Mouse (Mus musculus) layer of hippocampus, adult 9-10 months (tissue): ENCODE data around the gene Pex26.

Source experiments
- DNase-seq: peaks from one replicate; pipeline ENCODE4 v3.0.0; 2022; ENCODE audit warnings: low spot score

The Pex26 gene

DNA sequence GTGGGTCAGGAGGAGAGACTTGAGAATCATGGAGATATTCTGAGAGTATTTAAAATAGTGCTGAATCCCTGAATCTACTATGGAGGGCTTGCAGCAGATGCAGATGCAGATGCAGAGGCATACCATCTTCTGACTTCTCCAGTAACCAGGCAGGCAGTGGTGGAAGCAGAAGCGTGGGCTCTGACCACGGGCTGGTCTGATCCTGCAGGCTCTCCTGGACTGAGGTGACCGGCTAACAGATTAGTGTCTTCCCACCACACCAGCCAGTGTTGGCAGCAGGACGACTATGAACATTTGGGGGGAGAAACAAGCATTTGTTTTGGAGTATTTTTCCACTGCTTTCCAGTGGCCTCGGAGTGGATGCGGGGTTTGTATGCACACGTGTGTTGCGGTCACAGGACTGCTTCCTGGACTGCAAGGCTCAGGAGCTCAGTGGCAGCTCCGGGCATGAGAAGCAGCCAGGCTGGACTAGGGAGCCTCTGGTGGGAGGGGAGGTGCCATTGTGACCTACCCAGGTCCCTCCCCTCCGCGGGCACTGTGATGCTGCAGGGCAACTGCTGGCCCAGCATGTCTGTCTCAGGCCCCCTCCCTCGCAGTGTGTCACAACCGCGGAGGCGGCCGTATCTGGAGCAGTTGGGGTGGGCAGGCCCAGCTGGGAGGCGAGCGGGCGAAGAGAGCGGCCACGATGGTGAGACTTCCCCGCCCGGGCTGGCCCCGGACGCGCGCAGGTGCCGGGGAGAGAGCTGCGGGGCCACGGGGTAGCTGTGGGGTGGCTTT lies 26.9 kb downstream of the Pex26 start, which contains the start of gene Tuba8:
TSS of gene Tuba8 (plus strand) at position 548 of the 777 bp plus-strand sequence.
- DNase-seq: no peak

DNA sequence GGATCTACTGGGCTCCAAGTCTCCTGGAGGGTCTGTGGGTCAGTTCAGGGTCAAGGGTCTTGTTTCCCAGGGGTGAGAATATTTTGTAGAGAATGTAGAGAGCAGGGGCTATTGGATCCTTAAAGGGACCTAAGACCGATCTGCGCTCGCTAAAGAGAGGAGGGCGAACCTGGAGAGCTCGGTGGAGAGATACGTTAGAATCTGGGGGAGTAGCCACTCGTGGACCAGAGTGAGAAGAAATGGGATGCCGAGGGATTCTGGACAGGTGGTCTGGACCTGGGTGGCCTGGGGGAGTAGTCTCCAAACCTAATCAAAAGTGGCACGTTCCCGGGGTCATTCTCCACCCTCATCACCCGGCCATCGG lies 27.4 kb downstream of the Pex26 start:
- no peak for DNase-seq

DNA sequence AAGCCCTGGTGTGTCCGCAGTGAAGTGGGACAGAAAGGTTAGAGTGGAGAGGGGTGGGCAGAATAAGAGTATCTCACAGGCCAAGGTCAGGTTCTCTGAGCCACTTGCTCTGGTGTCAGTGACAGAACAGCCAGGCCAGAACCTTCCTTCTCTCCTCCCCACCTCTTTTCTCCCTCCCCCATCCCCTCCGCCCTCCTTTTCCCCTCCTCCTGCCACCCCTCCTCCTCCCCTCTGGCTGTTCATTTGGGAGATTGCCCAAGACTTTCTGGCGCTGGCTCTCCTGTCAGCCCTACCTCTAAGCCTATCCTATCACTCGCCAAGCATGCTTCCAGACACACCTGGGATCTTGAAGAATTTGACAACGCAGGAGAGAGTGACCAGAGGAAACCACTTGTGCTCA lies 28.3 kb downstream of the Pex26 start:
- no peak for DNase-seq

DNA sequence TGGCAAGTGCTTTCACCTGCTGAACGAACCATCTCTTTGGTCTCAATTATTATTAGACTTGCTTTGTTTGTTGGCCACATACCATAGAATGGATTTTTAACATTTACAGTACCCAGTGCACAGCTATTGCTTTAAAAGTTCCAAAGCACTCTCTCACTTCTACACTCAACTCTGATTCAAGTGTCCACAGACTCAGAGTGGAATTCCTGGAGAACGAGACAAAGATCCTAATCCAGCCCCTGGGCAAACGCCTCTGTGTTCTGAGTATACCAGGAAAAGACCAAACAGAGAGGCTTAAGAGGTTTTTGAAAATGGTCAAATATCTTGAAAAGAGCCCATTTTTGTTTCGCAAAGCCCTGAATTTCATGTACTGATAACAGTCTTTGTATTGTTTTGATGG lies 29.5 kb downstream of the Pex26 start:
- DNase-seq: no peak

DNA sequence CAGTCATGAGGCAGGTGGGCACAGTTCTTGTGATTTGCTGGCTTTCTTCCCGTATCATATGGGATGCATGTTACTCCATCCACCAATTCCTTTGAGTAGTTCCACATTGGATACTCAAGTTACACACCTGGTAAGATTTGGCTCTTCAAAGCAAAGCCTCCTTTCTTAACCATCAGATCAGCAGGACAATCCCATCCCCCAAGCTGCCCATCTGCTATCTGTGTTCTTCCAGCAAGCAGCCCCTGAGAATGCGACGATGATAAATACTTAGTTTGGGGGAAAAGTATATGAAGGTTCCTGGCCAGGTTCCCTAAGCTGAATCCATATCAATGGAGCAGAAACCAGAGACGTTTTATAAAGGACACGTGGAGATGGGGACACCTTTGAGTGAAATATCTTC lies 30.8 kb downstream of the Pex26 start:
- no peak for DNase-seq

DNA sequence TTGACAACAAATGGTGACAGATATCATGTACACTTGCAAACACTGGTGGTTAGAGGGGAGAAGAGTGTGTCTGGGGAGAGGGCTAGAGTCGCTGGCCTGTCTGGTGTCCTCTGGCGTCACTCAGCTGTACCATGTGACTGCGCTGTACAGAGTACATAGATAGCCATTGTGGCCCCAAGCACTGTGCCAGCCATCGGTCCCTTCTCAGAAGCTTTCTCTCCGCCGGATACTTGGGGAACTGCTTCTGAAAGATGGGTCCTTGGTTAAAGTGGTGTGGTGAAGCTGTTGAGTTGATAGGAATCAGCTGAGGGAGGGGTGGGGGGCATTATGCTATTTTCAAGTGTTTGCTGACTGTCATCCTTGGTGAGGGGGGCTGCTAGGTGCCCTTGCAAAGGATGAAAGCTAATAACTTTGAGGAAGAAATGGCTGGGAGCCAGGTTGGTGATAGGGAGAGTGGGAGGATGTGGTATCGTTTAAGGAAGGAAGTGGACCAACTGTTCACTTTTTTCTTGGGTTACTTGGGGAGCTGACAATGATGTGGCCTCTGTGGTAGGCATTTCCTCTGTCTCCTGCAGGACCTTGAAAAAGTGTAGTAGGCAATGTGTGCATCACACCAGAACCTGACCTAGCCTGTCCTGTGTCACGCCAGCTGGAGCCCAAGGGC lies 31.3 kb downstream of the Pex26 start:
- DNase-seq: no peak

DNA sequence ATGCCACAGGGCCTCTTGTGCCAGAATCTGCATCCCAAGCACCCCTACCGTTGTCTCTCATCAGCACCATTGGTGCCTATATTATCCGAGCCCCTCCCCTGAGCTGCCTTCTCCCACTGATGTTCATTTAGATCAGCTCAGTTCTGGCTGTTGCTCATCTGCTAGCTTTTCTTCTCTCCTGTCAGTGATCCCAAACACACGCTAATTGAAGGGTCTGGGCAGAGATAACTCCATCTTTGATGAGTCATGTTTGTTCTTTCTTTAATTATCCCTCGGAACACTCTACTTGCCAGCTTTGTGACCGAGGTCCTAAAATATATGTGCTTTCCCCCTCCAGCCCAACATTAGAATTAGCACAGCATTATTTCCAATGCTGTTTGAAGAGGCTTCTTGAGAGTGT lies 31.9 kb downstream of the Pex26 start:
- no peak for DNase-seq

DNA sequence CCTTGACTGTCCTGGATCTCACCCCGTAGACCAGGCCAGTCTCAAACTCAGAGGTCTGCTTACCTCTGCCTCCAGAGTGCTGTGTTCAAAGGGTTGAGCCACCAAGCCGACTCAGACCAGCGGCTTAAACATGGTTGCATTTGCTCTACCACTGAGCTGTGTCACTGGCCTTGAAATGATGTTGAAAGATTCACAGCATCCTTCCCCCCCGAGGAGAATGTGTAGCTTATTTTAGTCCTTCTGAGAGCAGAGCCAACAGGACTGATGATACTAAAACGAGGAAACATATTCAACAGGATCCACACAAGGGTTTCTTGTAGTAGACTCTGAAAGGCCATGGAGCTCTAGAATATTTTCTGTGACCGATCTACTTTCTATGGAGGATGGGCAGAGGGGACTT lies 32.4 kb downstream of the Pex26 start:
- no peak for DNase-seq

DNA sequence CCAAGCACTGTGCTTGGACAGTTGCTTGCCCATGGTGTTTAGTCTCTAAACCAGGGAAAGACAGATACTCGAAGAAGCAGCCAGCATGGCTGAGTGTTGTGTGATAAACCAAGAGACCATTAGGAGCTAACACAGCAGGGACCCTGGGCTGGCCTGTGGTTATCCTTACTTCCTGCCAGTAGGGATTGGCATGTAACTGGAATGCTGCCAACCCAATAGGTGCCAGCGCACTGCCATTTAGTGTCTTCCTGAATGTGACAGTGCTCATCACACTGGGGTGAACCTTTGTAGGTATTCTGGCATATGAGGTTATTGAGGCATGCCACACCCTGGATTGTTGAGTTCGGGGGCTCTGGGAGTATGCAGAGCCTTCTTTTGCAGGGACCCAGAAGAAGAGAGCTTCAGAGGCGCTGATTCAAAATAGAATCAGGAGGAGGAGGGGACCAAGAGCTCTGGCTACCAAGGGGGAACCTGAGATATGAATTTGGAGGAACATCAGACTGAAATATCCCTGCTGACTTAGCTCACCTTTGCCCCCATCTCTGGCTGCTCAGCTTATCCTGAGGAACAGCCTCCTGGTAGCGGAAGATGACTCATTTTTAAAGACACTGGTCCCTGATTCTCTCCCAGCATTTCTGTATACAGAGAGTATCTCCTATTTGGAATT lies 33.3 kb downstream of the Pex26 start:
- no peak for DNase-seq

DNA sequence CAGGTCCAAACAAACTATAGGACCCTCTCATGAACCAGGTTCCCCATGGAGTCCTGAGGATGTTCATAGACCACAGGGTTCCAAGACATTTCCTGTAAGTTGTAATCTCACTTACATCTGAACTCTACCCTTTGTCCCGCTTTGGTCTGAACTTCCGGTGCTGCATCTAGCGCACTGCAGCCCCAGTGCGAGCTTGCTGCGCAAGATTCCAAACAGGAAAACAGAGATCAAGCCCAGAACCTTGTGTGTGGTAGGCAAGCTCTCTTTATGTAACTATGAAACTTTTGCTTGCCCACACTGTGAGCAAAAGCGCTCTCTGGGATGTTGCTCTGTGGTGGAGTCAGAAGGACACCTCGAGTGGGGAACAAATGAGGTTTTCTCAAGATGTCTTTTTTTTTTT lies 34.5 kb downstream of the Pex26 start:
- DNase-seq: no peak

DNA sequence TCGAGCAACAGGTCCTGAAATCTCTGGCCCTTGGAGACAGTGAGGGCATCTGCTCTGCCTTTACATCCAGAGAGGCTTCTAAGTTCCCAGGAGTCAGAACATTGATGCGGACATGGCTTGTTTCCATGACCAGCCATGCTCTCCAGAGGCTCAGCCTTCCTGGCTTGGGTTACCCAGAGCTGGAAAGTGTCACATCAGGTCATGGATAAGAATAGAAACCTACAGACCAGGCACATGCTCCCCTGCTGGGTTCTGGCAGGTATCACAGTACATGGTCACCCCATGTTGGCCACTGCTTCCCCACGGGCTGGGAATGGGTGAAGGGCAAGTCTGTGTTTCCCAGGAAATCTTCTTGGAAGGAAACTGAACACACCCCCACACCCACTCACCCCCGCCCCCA lies 35.9 kb downstream of the Pex26 start:
- DNase-seq: no peak

DNA sequence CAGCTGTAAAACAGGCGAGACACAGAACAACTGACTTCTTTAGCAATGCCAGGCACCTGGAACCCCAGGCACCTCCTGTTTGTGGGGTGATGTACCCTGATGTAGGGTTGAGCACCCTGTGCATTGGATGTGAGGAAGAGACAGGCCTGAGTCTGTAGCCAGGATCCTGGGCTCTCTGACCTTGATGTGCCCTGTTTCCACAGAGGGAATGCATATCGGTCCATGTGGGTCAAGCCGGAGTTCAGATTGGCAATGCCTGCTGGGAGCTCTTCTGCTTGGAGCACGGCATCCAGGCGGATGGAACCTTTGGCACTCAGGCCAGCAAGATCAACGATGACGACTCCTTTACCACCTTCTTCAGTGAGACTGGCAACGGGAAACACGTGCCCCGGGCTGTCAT lies 36.7 kb downstream of the Pex26 start:
- no peak for DNase-seq

DNA sequence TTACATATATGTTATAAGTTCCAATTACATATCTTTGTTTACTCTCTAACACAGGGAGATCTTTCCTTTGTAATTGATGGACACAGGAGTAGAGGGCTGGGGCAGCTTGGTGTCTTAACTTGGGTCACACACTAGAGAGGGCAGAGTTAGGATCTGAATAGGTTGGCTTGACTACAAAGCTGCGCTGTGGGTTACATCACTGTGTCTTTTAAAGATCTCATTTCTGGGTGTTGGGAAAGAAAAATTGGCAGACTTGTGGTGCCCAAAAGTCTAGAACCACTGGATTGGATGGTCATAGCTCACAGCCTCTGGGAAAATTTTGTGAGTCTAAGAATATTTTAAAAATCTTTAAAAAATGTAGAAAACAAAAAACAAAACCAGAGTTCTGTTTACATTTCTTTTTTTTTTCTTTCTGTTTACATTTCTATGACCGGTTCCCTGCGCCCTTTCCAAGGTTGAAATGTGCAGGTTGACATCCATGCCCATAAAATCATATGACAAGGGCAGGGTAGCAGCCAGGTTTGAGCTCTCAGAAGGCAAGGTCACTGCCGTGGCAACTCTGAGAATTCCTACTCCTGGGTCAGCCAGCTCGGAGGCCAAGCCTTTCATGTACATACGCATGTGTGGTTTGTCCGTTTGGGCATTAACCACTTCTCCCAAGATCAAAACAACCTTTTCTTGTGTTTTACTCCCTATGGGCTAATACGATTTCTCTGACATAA lies 38.6 kb downstream of the Pex26 start:
- no peak for DNase-seq

DNA sequence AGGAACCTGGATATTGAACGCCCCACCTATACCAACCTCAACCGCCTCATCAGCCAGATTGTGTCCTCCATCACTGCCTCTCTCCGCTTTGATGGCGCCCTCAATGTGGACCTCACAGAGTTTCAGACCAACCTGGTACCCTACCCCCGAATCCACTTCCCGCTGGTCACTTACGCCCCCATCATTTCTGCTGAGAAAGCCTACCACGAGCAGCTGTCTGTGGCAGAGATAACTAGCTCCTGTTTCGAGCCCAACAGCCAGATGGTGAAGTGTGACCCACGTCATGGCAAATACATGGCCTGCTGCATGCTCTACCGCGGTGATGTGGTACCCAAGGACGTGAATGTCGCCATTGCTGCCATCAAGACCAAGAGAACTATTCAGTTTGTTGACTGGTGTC lies 39.5 kb downstream of the Pex26 start:
- no peak for DNase-seq

DNA sequence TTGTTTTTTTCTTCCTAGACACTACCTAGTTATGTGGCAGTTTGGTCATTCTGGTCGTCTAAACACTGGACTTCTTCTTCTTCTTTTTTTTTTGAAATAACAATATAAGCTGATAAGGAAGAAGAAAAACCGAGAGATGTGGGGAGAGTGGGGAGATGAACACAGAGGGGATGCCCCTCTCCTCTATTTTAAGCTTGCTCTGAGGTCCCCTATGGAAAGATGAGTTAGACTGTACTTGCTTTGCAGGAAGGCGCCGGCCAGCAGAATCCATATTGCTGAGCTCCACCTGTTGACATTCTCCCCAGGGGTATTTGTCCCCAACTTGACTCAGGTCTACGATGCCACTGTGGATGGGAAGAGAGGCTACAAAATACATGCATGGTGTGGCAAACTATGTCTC lies 40.6 kb downstream of the Pex26 start:
- no peak for DNase-seq

DNA sequence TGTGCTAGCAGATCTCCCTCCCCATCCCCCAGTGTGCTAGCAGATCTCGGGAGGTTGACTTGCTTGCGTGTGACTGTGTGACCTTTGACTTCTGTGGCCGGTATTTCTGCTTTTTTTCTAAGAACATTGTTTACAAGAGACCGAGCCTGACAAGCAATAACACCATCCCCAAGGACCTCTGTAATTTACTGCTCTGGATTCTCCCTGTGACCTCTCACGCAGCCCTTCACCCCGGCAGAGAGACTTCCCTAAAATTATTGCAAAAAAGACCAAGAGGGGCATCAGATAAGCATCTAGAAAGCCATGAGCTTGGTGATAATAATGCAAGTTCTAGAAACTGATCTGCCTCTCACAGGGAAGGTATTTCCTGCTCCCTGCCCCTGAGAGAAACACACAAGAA lies 41.5 kb downstream of the Pex26 start:
- no peak for DNase-seq

DNA sequence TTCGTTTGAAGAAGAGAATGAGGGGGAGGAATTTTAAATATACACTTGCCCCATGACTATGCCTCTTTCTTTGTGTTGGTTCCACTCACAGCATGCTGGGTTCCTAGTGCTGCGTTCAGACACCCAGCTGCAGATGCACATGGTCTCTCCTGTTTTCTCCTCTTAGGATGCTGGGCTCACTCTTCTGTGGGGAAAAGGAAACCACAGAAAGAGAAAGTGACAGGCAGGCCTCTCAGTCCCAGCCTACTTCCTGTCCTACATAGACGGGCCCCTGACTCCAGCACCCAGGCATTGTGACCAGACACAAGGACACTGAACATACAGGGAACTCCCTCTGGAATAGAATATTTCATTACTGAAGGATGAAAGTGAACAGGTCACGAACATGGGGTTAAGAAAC lies 42.6 kb downstream of the Pex26 start:
- no peak for DNase-seq

DNA sequence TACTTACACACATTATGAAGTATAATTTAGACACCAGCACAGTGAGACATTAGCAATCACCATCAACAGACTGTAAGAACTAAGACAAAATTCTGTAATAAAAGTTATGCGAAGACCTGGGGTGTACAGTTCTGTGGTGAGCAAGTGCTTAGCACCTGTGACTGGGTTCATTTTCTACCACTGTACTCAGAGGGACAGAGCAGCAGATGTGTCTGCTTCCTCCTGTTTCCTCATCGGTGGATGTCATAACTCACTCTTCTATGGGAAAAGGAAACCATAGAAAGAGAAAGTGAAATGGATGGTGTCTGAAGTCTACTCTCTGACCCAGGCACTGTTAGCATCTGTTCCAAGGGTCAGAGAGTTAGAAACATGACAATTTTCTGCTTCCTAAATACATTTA lies 43.3 kb downstream of the Pex26 start:
- no peak for DNase-seq

DNA sequence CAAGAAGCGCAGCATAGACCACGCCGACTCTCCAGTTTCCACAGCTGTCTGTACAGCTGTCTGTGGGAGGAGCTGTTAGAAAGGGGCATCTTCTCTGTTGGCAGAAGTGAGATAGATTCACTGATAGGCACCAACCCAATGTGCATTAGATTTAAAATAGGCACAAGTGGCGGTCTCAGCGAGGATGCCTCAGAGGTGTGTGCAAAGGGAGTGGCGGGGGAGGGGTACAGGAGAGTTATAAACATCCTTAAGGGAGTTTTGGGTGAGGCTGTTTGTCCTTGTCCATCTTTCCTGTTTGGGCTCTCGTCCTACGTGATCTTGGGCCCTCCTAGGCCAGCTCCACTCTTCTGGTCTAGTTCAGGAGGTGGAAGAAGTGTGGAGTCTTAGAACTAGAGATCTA lies 45.0 kb downstream of the Pex26 start:
- no peak for DNase-seq

DNA sequence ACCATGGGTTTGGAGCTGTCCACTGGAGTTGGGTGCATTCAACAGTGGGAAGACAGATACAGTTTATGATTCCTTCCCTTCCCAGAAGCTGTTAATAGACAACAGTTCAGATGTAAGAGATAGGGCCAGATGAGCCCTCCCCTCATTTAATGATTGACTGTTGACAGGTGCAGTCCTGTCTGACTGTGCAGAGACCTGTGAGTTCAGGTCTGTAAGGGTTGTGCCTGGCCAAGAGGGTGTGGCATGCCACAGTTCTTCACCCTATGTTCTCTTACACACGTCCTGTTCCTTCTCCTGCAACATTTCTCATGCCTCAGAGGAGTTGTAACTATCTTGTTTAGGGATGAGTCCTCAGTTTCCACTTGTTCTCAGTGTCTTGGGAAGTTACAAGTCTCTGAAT lies 49.2 kb downstream of the Pex26 start:
- no peak for DNase-seq

DNA sequence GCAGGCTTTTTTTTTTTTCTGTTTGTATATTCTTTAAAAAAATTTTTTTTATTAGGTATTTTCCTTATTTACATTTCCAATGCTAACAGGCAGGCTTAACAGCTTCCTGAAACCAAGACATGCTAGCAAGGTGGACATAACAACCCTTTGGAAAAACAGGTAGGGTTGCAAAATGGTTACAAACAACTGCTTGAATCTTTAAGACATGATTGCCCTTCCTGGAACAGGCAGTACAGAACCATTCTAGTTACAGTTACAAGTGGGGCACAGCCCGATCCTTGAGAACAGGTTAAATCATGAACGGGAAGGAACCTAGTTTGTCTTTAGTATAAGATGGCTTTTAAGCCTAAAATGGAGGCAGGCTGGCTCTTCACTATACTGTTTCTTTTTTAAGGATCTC lies 52.9 kb downstream of the Pex26 start:
- DNase-seq: no peak

DNA sequence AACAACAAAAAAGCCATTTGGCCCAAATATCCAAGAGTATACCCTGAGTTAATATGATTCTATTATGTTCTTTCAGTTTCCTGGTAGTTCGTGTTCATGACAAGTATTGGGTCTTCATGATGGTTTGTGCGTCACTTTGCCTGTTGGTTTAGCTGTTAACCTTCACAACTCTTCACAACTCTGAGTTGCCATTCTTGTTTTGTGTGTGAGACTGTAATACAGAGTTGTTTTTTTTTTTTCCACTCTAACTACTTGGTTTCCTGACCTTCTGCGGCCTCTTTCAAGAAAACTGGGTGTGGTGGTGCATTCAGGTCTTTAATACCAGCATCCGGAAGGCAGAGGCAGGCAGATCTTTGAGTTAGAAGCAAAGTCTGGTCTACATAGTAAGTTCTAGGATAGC lies 54.7 kb downstream of the Pex26 start:
- DNase-seq: no peak

DNA sequence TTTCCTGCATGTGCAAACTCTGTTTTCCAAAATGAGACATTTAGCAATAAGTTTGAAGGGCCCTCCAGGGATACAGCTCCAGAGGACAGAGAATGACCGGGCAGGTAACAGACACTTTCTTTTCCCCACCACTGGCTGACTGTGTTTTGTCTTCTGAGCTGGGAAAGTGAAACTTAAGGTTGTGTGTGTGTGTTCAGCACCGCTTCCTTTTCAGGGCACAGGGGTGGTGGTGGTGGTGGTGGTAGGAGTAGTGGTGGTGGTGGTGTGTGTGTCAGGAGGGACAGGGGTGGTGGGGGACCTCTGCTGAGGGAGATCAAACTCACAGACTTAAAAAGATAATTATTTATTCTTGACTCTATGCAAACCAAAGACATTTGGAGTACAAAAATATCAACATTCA lies 58.3 kb downstream of the Pex26 start:
- no peak for DNase-seq
